Mouse (Mus musculus): Measurements from ENCODE around the gene Slc25a30. TPM values are rescaled to one million over a fixed set of nuclear protein-coding genes. Genes with fewer than 3 reads are reported as not detected.

Gene Slc25a30
- polyA plus RNA-seq, 1 experiment: 7.6 TPM

DNA sequence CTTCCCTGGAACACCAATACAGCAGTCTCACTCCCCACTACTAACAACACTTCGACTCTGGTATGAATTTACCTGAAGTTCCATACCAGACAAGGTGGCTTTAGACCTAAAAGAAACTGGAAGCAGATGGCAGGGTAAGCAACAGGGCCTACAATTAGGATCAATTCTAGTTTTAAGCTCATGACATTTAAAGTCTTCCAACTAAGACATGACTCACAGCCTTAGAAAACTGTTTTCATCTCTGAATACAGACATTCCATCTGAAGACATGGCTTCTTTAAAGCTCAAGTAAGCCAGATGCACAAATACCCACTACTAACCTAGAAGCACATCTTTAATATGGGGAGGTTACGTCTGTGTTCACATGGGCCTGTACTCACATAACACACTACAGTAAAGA lies 38.9 kb downstream of the Slc25a30 start:
- DNase-seq (ENCODE audit: low spot score): no peak

- DNase-seq (ENCODE audit: low spot score): no peak
Measured at GRCm38 (mm10) chr14:75741904-75742303, 44.9 kb downstream of the Slc25a30 start.

DNA sequence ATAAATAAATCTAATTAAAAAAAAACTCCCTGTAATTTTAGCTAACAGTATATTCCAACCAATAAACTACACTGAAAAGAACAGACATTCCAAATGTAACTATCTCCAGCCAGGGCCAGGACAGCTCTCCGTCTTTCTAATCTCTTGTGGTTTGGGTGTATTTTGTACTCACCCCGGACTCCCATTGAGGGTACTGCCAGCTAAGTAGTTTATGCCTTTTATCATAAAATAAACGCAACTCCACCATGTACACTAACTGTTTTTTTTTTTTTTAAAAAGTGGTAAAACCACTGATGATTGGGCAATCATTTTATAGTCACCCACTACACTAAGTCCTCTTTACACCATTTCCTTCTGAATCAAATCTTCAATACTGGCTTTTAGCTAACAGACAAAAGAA lies 51.2 kb downstream of the Slc25a30 start:
- DNase-seq (ENCODE audit: low spot score): no peak

DNA sequence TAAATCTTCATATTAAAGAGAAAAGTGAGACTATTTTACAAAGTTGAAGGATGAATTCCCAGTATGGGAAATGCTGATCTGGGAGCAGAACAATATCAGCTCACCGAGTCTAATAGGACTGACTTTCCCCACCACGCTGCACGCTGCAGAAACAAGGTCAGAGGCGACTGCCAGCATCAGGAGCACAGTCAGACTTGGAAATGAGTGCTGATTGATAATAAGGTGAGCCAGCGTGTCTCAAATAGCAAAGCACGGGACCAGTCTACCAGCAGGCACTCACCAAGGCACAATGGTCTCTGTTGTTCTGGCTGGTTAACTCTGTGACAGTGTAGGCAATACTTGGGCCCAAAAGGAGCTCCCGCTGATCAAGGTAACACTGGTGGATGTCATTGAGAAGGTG lies 54.2 kb downstream of the Slc25a30 start:
- no peak for DNase-seq (ENCODE audit: low spot score)

GRCm38 (mm10) chr14:75731361-75731760 lies 55.5 kb downstream of the Slc25a30 start:
- no peak for DNase-seq (ENCODE audit: low spot score)

DNA sequence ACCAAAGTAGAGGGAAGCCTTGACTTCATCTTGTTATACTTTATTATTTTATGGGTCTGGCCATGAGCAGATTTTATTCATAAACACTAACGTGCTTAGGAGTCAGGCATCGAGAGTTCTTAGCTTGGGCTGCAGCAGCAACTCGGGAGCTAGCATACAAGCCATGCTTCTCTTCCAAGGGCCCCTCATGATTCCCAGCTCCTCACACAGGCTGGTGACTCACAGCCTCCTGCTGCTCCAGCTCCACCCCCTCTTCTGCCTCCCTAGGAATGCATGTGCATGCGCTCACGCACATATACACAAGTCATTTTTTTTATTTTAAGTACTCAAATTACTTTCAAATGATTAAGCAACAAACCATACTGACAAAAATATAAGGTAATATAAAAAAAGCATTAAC lies 58.7 kb downstream of the Slc25a30 start:
- DNase-seq (ENCODE audit: low spot score): no peak

- no peak for DNase-seq (ENCODE audit: low spot score)
Measured at GRCm38 (mm10) chr14:75727046-75727445, 59.8 kb downstream of the Slc25a30 start.

DNA sequence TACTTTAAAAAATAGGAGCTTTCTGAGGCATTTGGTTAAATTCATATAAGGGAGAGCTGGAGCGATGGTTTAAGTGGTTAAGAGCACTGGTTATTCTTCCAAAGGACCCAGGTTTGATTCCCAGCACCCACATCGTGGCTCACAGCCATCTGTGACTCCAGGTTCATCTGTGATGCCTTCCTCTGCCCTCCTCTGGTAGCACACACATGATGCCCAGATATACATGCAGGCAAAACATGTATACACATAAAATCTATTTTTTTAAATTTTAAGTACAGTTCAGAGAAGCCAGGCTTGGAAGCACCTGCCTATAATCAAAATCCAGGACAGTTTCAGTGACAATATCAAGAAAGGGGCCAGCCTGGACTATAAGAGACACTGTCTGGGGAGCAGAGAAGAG lies 64.0 kb downstream of the Slc25a30 start:
- DNase-seq (ENCODE audit: low spot score): no peak

GRCm38 (mm10) chr14:75721977-75722563 lies 64.8 kb downstream of the Slc25a30 start:
- no peak for DNase-seq (ENCODE audit: low spot score)

DNA sequence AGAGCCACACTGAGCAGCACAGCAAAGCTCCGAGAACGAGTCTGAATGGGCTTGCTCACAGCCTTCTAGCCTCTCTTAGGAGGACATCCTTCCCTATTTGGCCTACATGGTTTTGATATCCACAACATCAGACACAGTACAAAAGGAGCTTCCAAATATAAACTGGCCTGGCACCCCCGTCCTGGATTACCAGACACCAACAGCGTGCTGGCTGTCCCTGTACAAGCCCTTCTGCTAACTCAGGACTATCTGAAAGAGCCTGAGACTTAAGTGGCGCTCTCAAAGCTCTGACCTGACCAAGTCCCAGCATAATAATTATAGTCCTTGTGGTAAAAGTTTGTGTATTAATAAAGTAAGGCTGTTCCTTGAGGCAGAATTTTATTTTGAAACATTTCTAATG lies 66.7 kb downstream of the Slc25a30 start:
- DNase-seq (ENCODE audit: low spot score): no peak

DNA sequence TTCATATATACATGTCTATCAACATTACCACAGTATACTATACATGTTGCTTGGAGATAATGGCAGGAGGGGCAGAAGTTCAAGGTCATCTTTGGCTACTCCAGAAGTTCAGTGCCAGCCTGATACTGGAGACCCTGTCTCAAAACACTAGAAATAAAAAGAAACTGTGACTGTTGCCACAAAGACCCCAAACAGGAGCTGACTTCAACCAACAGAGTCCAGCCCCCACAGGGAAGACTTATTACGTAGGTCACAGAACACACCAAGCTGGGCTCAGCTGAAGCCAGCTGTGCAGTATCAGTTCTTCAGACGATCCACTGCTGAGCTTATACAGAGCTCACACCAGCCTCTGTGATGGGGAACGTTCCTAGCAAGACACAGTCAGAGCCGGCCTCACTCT lies 70.4 kb downstream of the Slc25a30 start:
- DNase-seq (ENCODE audit: low spot score): no peak

DNA sequence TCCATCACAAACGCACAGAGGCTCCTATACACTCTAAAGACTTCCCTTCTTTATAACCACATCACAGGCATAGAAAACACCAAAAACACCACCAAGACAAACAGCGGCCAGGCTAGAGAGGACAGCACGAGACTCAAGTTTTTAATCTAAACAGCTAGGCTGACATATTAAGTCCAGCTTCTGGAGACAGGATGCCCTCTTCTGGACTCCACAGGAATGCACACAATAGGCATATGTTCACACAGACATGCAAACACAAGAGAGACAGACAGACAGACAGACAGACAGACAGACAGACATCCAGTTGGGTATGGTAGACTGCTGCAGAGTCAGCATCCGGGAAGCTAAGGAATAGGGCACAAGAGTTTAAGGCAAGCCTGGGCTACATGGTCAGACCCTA lies 73.2 kb downstream of the Slc25a30 start:
- DNase-seq (ENCODE audit: low spot score): no peak

- DNase-seq (ENCODE audit: low spot score): no peak
Measured at GRCm38 (mm10) chr14:75712687-75713086, 74.2 kb downstream of the Slc25a30 start.

- no peak for DNase-seq (ENCODE audit: low spot score)
Measured at GRCm38 (mm10) chr14:75711731-75712130, 75.1 kb downstream of the Slc25a30 start.

Other genes with a start within 250 kb of the Slc25a30 start
- not detected in 2 replicates for gene Spert, start 193.9 kb downstream of the Slc25a30 start, polyA plus RNA-seq (2012; rRNA removed)
- gene Erich6b, start 144.8 kb downstream of the Slc25a30 start, polyA plus RNA-seq (2012; rRNA removed): not detected in 2 replicates
- gene Cog3, start 32.5 kb downstream of the Slc25a30 start, polyA plus RNA-seq (2012; rRNA removed): 22.4 and 25.1 TPM in 2 replicates
- 2,550 and 3,005 TPM in 2 replicates for gene Tpt1, start 58.1 kb upstream of the Slc25a30 start, polyA plus RNA-seq (2012; rRNA removed)
- gene Kctd4, start 168.0 kb upstream of the Slc25a30 start, polyA plus RNA-seq (2012; rRNA removed): not detected in 2 replicates
- 16.4 and 16.7 TPM in 2 replicates for gene Gtf2f2, start 223.8 kb upstream of the Slc25a30 start, polyA plus RNA-seq (2012; rRNA removed)

Data from urinary bladder, adult 2 months (tissue).